8 mouse cellular contexts compared by ENCODE assay signal in genomic region chr7:82866486-82867270, GRCm38 (mm10). TPM values are rescaled to one million over a fixed set of nuclear protein-coding genes. Genes with fewer than 3 reads are reported as not detected.
DNase-seq lines count a peak whose midpoint lies in the region; ATAC-seq and TF ChIP-seq lines count a peak whose summit lies in the region.

No protein-coding gene starts in this region.

- no peaks in the 10 kb centered on the region for H3K36me3 ChIP-seq in E14TG2a.4 (ENCODE audit: insufficient read depth, low read length)
- peaks cover 12% of the 10 kb centered on the region; the same call in 1 of the 2 replicates for H3K36me3 ChIP-seq in forebrain, embryonic 11.5 days (ENCODE audit: control insufficient read depth, insufficient read depth, low read length)
- H3K36me3 ChIP-seq in heart, embryonic 16.5 days (ENCODE audit: control insufficient read depth, insufficient read depth) = no peaks in the 10 kb centered on the region
- H3K36me3 ChIP-seq in liver, embryonic 16.5 days (ENCODE audit: control insufficient read depth, insufficient read depth) = no peaks in the 10 kb centered on the region
- H3K36me3 ChIP-seq in neural tube, embryonic 12.5 days = peaks cover 19% of the 10 kb centered on the region
- H3K36me3 ChIP-seq in stomach, postnatal 0 days (ENCODE audit: control insufficient read depth, insufficient read depth, low read length) = no peaks in the 10 kb centered on the region

- H3K9ac ChIP-seq in forebrain, embryonic 11.5 days (ENCODE audit: low read length) = peak overlapping the region; percentile 100
- peak overlapping the region; percentile 91 for H3K9ac ChIP-seq in heart, embryonic 16.5 days (ENCODE audit: low read length)
- peak overlapping the region; percentile 60 for H3K9ac ChIP-seq in liver, embryonic 16.5 days (ENCODE audit: low read depth, low read length)
- peak overlapping the region; percentile 100 for H3K9ac ChIP-seq in neural tube, embryonic 12.5 days
- H3K9ac ChIP-seq in stomach, postnatal 0 days (ENCODE audit: low read length) = peak overlapping the region; percentile 77

- peak overlapping the region; percentile 95 for H3K4me3 ChIP-seq in E14TG2a.4 (replicated peaks; ENCODE audit: low read length)
- H3K4me3 ChIP-seq in forebrain, embryonic 11.5 days (ENCODE audit: low read depth, low read length) = peak overlapping the region; percentile 98
- peak overlapping the region; percentile 72 for H3K4me3 ChIP-seq in heart, embryonic 16.5 days (ENCODE audit: low read length)
- H3K4me3 ChIP-seq in liver, embryonic 16.5 days (ENCODE audit: low read depth, low read length) = peak overlapping the region; percentile 68
- peak overlapping the region; percentile 100 for H3K4me3 ChIP-seq in neural tube, embryonic 12.5 days
- peak overlapping the region; percentile 74 for H3K4me3 ChIP-seq in stomach, postnatal 0 days (ENCODE audit: low read depth, low read length)

- TF ChIP-seq CTCF in E14TG2a.4 (conservative IDR thresholded peaks at IDR 0.05; ENCODE audit: low read length) = no peak
- peak; percentile 53 for TF ChIP-seq CTCF in stomach, postnatal 0 days (IDR thresholded peaks at IDR 0.05; ENCODE audit: low read depth)

- peaks cover 32% of the 10 kb centered on the region for H3K4me1 ChIP-seq in E14TG2a.4 (replicated peaks; ENCODE audit: low read depth, low read length)
- peaks cover 13% of the 10 kb centered on the region; the same call in 1 of the 2 replicates for H3K4me1 ChIP-seq in forebrain, embryonic 11.5 days (replicated peaks; ENCODE audit: control insufficient read depth, insufficient read depth, low read length)
- peaks cover 22% of the 10 kb centered on the region for H3K4me1 ChIP-seq in heart, embryonic 16.5 days (ENCODE audit: control insufficient read depth, insufficient read depth, low read length)
- H3K4me1 ChIP-seq in liver, embryonic 16.5 days (ENCODE audit: control insufficient read depth, low read depth, low read length) = peaks cover 17% of the 10 kb centered on the region
- peaks cover 27% of the 10 kb centered on the region for H3K4me1 ChIP-seq in neural tube, embryonic 12.5 days
- peaks cover 9% of the 10 kb centered on the region; the same call in 1 of the 2 replicates for H3K4me1 ChIP-seq in stomach, postnatal 0 days (replicated peaks; ENCODE audit: control insufficient read depth, insufficient read depth)

- peaks cover 56% of the 10 kb centered on the region for H3K27me3 ChIP-seq in E14TG2a.4 (ENCODE audit: insufficient read depth, low read length)
- no peaks in the 10 kb centered on the region for H3K27me3 ChIP-seq in forebrain, embryonic 11.5 days (ENCODE audit: control insufficient read depth, insufficient read depth, low read length)
- no peaks in the 10 kb centered on the region for H3K27me3 ChIP-seq in heart, embryonic 16.5 days (ENCODE audit: control insufficient read depth, insufficient read depth, low read length)
- H3K27me3 ChIP-seq in liver, embryonic 16.5 days (ENCODE audit: control insufficient read depth, insufficient read depth, low read depth, low read length) = peaks cover 54% of the 10 kb centered on the region
- no peaks in the 10 kb centered on the region for H3K27me3 ChIP-seq in neural tube, embryonic 12.5 days (replicated peaks)
- H3K27me3 ChIP-seq in stomach, postnatal 0 days (ENCODE audit: control insufficient read depth, insufficient read depth, low read length) = no peaks in the 10 kb centered on the region

- WGBS in forebrain, embryonic 11.5 days = under 1% methylated on average over 62 of the region's 68 CpGs
- under 1% methylated on average over 64 of the region's 68 CpGs for WGBS in heart, embryonic 16.5 days
- 1% methylated on average over 57 of the region's 68 CpGs for WGBS in liver, embryonic 16.5 days (ENCODE audit: insufficient replicate concordance)
- under 1% methylated on average over 66 of the region's 68 CpGs for WGBS in neural tube, embryonic 12.5 days
- 1% methylated on average over 60 of the region's 68 CpGs for WGBS in stomach, postnatal 0 days

- H3K9me3 ChIP-seq in E14TG2a.4 (ENCODE audit: low read length) = no peaks in the 10 kb centered on the region
- H3K9me3 ChIP-seq in forebrain, embryonic 11.5 days (ENCODE audit: control insufficient read depth, low read length) = no peaks in the 10 kb centered on the region
- no peaks in the 10 kb centered on the region for H3K9me3 ChIP-seq in heart, embryonic 16.5 days (replicated peaks; ENCODE audit: control insufficient read depth, low read length)
- no peaks in the 10 kb centered on the region for H3K9me3 ChIP-seq in liver, embryonic 16.5 days (replicated peaks; ENCODE audit: control insufficient read depth, low read length)
- no peaks in the 10 kb centered on the region for H3K9me3 ChIP-seq in neural tube, embryonic 12.5 days
- no peaks in the 10 kb centered on the region for H3K9me3 ChIP-seq in stomach, postnatal 0 days (ENCODE audit: control insufficient read depth, low read length)

- peak overlapping the region; percentile 99 for H3K27ac ChIP-seq in forebrain, embryonic 11.5 days (ENCODE audit: low read depth, low read length)
- H3K27ac ChIP-seq in heart, embryonic 16.5 days (ENCODE audit: low read length) = peak overlapping the region; percentile 97
- peak overlapping the region; percentile 55 for H3K27ac ChIP-seq in liver, embryonic 16.5 days (ENCODE audit: low read length)
- H3K27ac ChIP-seq in neural tube, embryonic 12.5 days = peak overlapping the region; percentile 100
- H3K27ac ChIP-seq in stomach, postnatal 0 days (replicated peaks) = peak overlapping the region; percentile 95

- DNase-seq in c-Kit-positive CD71-positive TER-119-negative erythroid progenitor cells, embryonic 14.5 days (ENCODE audit: low read depth) = peak; percentile 80
- DNase-seq in forebrain, embryonic 11.5 days (ENCODE audit: low spot score) = peak; percentile 99
- DNase-seq in kidney, postnatal 36 days = peak; percentile 96
- peak; percentile 92 for DNase-seq in stomach, postnatal 0 days (ENCODE audit: low spot score)

- H3K4me2 ChIP-seq in forebrain, embryonic 11.5 days (ENCODE audit: low read depth, low read length, severe bottlenecking) = peak overlapping the region; percentile 95
- H3K4me2 ChIP-seq in heart, embryonic 16.5 days (ENCODE audit: low read depth, low read length) = peak overlapping the region; percentile 97
- peak overlapping the region; percentile 77 for H3K4me2 ChIP-seq in liver, embryonic 16.5 days (ENCODE audit: low read depth, low read length)
- peak overlapping the region; percentile 96 for H3K4me2 ChIP-seq in neural tube, embryonic 12.5 days (replicated peaks)
- peak overlapping the region; percentile 72 for H3K4me2 ChIP-seq in stomach, postnatal 0 days (replicated peaks; ENCODE audit: low read depth)

- peak; percentile 84 for ATAC-seq in forebrain, embryonic 11.5 days (replicated peaks; ENCODE audit: low FRiP score)
- peak; percentile 82 for ATAC-seq in heart, embryonic 16.5 days (replicated peaks; ENCODE audit: extremely low read depth, insufficient read depth, low FRiP score)
- ATAC-seq in liver, embryonic 16.5 days (ENCODE audit: low read depth) = peak; percentile 79
- ATAC-seq in neural tube, embryonic 12.5 days (ENCODE audit: low FRiP score, low read depth) = peak; percentile 79
- ATAC-seq in stomach, postnatal 0 days (ENCODE audit: low FRiP score, low TSS enrichment) = peak; percentile 84

- TF ChIP-seq EP300 in stomach, postnatal 0 days (optimal IDR thresholded peaks at IDR 0.05) = no peak

RNA-seq across cellular contexts. Expression of gene Mex3b, which starts 0.5 kb away (rescaled TPM):
- 36.0 and 42.7 TPM in 2 replicates for polyA plus RNA-seq in forebrain, embryonic 11.5 days (2014; fragmentation: Nextera tagmentation; extraction: Ambion mirVana)
- polyA plus RNA-seq in heart, embryonic 16.5 days (2015; fragmentation: Nextera tagmentation; extraction: Ambion mirVana) = 4.7 and 5.2 TPM in 2 replicates
- polyA plus RNA-seq in liver, embryonic 16.5 days (2015; fragmentation: Nextera tagmentation; extraction: Ambion mirVana) = 0.41 and 0.56 TPM in 2 replicates
- polyA plus RNA-seq in neural tube, embryonic 12.5 days (2016; fragmentation: Nextera tagmentation; extraction: Ambion mirVana) = 42.9 and 44.0 TPM in 2 replicates
- 2.3 and 2.8 TPM in 2 replicates for polyA plus RNA-seq in stomach, postnatal 0 days (2015; fragmentation: Nextera tagmentation; extraction: Ambion mirVana)

Comparison
In these comparisons a context has a peak if more than half of its experiments do, and no peak if none do; other contexts are left out.
1. Peak in every context shown above with its lines: DNase-seq, ATAC-seq, H3K4me3 ChIP-seq and H3K27ac ChIP-seq.